Mouse (Mus musculus) MN1 (cell line): Measurements from ENCODE around the gene Tjp3.

Experiments
- DNase-seq: peaks from one replicate; pipeline ENCODE4 v3.0.0-alpha.2; 2016; ENCODE audit warnings: low spot score

Tjp3 gene

DNA sequence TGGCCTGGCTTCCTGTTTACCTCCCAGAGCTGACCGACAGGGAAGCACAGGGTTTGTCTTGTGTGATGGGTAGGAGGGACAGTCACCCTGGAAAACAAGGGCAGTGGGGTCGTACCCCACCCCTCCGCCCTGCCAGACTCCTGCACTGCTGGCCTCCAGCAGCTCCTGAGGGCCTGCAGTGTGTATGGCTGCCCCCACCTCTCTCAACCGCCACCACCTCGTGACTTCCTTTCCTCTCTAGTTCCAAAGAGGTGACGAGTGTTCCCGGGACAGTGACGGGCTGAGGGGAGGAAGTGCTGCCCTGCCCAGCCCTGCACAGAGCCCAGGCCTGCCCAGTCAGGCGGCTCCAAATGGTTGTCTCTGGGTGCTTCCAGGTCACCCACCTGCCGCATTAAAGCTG, 6.5 kb upstream of the Tjp3 start:
- no peak for DNase-seq

GRCm38 (mm10) chr10:81297246-81297645, 5.9 kb upstream of the Tjp3 start:
- DNase-seq: no peak

- no peak for DNase-seq
These were observed 3.8 kb upstream of the Tjp3 start for GRCm38 (mm10) chr10:81295185-81295584.

GRCm38 (mm10) chr10:81294442-81294841, 3.1 kb upstream of the Tjp3 start:
- DNase-seq: no peak

DNA sequence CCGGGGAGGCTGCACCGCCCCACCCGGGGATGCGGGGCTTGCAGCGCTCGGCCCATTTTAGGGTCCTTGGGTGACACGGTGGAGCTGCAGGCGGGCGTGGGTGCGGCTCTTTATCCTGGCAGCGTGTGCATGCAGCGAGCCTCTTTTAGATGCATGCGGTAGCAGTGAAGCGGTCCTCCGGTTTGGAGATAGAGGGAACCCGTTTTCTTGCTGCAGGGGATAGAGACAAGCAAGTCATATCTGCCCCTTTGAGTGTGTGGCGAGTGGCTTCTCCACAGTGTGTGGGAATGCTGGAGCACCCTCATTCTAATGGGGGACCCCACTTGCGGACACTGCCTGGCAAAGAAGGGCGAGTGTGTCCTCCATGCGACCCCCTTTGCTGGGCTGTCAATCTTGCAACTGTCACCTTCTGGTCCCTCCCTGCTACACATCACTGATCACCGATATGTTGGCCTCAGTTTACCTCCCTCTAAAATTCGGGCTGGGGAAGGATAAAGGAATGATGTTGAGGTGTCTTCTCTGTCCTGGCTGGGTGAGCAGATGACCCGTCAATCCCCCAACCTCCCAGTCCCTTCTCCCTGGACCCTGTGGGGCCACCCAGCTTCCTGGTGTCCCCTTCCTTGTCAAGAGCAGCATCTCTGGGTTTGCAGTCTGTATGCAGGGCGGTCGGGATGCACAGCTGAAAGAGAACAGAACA, 2.1 kb upstream of the Tjp3 start:
- no peak for DNase-seq

DNA sequence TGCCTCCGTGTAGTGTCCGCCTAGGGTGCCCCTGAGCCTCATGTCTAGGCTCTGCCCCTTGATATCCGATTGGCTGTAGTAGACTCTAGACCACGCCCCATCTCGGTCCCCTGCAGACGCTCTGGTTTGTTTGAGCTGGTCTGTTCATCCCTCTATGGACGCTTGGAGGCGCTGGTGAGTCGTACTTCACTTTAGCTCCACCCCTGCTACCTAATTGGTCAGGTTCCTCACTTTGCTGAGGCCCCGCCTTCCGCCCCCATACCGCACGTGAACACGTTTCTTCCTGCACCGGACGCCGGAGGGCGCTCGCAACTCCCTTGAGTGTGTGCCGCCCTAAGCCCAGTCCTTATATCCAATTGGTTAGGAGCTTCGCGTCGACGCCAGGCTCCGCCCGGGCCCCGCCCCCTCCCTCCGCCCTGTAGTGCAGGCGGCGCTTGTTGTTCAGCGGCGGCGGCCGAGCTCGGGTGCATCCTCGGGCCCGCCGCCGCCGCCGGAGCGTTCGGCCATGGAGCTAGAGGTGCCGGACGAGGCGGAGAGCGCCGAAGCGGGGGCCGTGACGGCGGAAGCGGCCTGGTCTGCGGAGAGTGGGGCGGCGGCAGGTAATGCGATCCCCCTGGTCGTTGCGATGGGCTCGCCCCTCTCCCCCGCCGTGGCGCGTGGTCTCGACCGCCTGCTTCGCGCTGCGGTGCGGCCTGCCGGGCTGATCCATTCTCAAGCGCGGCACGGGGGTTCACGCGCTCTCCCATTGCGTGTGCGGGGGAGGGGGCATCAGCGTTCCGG, 1.4 kb upstream of the Tjp3 start, which contains the start of gene Pip5k1c:
Gene Pip5k1c, plus strand, starts transcription at position 410 of the 780 bp plus-strand sequence.
- DNase-seq: peak; percentile 100

- DNase-seq: no peak
These were observed 502 bp downstream of the Tjp3 start for GRCm38 (mm10) chr10:81290698-81291460.

- no peak for DNase-seq
These were observed 1.6 kb downstream of the Tjp3 start for GRCm38 (mm10) chr10:81289811-81290210.

- DNase-seq: peak; percentile 74
These were observed 2.1 kb downstream of the Tjp3 start for GRCm38 (mm10) chr10:81289278-81289677.

DNA sequence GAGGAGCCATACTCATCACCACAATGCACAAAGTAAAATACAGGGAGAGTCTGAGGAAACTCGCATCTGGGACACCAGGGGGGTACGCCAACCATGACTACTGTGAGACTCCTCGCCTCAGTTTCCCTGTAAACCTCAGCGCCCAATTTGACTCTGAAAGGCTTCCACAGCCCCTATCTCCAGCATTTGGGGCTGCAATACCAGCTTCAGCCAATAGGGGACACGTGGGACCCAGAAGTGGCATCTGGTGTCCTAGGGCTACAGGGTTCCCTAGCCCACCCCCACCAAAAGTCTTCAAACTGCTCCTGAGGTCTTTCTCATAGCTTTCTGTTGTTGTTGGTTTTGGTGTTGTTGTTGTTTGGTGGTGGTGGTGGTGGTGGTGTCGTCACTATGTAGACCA, 2.8 kb downstream of the Tjp3 start:
- DNase-seq: peak; percentile 46

GRCm38 (mm10) chr10:81287513-81288157, 3.7 kb downstream of the Tjp3 start:
- peak; percentile 66 for DNase-seq

DNA sequence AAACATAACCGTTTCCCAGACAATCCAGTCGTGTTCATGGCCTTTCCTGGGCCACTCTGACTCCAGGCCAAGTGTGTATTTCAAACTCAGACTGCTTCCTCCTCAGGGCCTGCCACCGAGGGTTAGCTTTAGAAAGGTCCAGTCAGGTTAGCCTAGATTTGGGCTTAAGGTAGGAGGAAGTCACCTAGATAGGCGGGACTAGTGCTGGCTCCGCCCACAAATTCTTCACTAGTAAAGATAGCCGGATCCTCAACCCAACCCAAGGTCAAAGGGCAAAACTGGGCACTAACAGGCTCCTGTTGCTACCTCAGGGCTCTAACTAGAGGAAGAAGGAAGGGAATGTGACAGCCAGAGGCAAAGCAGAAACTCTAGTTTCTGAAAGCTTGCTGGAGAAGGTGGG, 4.8 kb downstream of the Tjp3 start:
- DNase-seq: no peak

GRCm38 (mm10) chr10:81285694-81286450, 5.5 kb downstream of the Tjp3 start:
- DNase-seq: peak; percentile 96

GRCm38 (mm10) chr10:81284719-81285118, 6.7 kb downstream of the Tjp3 start:
- DNase-seq: no peak

DNA sequence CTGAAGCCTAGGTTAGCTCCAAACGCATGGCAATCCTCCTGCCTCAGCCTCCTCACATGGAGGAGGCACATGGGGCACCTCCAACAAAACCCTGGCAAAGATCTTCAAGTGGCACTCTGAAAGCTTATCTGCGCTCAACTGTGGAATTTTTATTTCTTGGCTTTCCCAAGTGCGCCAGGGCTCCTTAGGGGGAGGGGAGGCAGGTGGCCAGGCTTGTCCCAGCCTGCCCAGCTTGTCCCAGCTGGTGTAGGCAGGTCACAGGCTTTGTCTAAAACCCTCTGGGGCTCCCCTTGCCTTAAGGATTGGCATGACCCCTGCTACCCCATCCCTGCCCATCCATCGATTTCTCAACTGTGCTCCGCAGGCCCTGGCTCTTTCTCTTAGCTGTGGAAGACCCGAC, 7.2 kb downstream of the Tjp3 start:
- DNase-seq: no peak

DNA sequence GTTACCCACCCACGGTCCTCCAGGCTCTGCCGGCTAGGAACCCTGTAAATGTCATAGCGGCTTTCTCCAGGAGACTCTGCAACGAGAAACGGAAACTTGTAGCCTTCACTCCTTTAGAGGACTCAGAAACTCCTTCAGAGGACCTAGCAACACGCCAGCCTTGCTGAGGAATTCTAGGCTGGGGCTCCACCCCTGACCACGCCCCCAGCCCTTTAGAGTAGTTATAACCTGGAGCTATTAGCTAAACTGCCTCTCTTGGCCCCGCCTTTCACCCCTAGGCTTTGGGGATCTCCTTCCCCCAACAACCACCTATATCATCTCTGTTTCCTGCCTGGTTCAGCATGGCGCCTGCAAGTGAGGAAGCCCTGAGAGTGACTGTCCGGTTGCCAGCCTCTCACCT, 11.9 kb downstream of the Tjp3 start:
- DNase-seq: no peak

DNA sequence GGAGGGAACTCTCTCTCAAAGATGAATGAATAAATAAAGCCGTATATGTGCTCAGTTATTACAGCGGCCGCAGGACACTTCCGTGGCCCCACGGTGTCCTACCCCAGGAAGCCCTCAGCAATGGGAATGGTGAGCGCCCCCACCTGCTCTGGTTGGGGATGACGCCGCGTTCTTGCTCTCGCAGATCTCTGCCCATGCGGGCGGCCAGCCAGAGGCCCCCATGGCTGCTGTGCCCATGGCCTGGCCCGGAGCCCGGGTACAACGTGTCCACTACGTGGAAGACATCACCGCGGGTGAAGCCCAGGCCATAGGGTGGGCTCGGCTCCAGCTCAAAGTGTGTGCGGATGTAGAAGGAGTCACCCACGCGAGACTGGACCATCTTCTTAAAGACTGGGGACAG, 13.7 kb downstream of the Tjp3 start:
- no peak for DNase-seq

DNA sequence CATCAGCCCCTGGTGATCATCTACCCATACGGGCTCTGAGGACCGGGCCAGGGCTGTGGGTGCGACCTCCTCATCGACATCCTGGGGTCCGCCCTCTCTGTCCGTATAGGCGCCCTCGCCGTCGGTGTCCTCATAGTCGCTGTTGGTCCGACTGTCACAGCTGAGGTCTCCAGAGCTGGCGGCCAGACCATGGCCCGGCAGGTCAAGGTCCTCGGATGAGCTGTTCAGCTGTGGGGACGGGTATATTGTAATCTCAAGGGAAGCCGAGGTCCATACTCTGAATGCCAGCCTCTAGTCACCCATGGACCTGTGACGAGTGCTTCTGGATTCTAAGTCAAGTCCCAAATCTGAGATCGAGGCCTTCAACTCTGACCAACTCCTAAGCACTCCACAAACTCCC, 17.5 kb downstream of the Tjp3 start:
- DNase-seq: no peak

GRCm38 (mm10) chr10:81272356-81272755, 19.0 kb downstream of the Tjp3 start:
- no peak for DNase-seq

DNA sequence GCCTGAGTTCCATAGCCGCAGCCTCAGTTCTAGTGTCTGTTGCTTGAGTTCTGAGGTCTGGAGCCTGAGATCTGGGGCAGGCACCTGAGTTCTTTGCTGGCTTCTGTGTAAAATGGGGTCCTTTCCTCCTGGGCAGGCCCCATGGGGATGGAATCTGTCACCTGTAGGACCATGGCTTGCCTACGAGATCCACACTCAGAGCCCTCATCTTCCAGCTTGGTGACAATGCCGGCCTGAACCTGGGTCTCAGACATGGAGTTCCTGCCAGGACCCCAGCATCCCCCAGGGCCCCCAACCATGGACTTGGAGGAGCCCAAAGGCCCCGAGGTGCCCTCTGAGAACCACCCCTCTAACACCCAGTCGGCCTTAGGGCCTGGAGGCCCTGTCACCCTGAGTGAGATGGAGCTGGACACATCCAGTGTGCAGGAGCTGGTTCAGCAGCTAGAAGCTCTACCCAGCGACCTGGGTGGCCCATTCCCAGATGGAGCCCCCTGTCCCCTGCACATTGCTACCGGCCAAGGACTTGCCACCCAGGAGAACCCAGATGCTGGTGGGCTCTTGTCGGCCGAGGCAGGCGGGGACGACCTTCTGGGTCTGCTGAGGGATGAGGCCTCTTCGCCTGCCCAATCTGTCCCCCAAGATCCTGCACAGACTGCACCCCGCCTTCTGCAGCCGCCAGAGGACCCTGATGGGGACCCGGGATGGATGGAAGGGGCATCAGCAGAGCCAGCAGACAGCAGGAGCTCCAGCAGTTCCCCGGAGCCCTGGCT, 22.6 kb downstream of the Tjp3 start:
- DNase-seq: no peak

- peak; percentile 94 for DNase-seq
These were observed 23.3 kb downstream of the Tjp3 start for GRCm38 (mm10) chr10:81268056-81268455.
